Mouse (Mus musculus) kidney, postnatal 10 days (tissue): Measurements from ENCODE around the gene Lrtm1.

Source experiments
- DNase-seq: peaks from one replicate; pipeline ENCODE4 v3.0.0; 2021; ENCODE audit warnings: mixed read lengths

The Lrtm1 gene

DNA sequence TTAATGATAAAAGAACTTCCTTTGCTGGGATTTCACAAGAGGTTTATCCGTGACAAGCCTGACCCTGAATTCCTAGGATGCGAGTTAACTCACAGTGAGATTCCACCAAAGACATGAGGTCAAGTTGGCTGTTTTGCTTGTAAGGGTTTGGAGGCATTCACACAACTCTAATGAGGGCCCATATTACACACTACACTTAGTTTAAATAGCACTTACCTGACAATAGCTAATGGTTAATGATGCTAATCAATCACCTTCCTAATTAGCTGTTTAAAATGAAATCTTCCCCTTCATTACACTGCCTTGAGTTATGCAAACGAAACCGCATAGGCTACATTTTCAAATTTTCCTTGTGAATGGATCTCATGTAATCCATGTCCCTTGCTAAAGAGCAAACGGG is 20.2 kb downstream of the Lrtm1 start:
- DNase-seq: no peak

DNA sequence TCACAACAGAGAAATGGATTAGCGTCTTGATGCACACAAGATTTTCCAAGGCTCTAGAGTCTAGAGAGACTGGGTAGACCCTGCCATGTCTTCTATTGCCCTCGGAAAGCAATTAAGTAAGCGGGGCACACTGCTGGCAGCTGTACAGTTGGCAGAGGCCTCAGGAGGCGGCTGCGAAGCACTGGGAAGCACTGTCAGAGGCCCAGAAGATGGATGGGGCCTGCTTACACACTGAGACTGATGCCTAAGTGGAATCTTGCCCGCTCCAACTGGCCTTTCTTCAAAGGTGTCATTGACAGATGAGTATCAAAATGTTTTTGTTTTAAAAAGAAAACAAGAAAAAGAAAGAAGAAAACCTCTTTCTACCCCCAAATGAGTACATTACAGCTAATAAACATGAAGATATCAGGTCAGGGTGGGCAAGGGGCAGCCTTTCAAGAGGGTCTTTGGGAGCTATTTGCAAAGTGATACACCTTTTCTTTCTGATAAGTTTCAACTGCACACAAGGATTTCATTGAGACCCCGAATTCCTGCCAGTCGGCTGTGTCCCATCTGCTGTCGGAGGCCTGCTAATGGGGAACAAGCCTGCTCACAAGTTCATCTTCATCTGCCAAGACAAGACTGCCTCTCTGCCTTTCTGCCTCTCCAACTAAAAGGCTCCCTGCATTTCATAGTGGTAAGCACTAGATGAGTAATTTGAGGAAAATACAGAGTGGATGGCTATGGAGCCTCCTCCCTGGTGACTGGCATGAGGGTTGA is 22.8 kb downstream of the Lrtm1 start:
- DNase-seq: no peak

GRCm38 (mm10) chr14:29041498-29041897 is 23.5 kb downstream of the Lrtm1 start:
- DNase-seq: no peak

DNA sequence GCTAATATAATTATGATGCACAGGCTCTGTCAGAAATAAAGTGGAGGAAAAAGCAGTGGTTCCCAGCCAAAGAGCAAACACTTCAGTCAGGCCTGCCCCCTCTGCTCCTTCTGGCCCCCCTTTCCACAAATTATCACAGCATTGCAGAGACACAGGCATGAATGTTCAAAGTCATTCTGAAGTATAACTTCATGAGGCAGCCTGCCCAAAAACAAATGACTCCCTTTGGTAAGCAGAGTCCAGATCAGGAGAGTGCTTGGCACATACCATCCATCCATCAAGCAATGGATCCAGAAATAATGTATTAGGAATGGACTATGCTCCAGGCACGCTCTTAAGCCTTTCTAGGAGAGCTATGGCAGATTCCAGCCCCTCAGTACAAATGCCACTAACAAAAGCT is 24.3 kb downstream of the Lrtm1 start:
- DNase-seq: no peak

- DNase-seq: no peak
Measured at GRCm38 (mm10) chr14:29051951-29052835, 34.2 kb downstream of the Lrtm1 start.

DNA sequence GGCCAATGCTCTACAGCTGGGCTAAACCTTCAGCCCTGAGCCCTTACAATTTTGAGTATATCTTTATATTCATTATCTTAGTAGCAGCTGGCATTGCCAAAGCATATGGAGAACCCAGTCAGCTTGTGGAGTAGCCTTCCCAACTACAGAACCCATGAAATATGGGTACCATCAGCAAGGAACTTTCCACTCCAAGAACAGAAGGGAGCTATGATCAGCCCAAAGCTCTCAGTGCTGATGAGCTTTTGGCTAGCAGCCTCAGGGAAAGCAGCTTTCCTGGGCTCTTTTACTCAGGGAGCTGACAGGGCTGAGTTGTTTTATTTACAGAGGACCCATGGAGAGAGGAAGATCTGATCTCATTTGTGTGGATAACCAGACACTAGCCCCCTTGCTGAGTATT is 42.7 kb downstream of the Lrtm1 start:
- DNase-seq: no peak

DNA sequence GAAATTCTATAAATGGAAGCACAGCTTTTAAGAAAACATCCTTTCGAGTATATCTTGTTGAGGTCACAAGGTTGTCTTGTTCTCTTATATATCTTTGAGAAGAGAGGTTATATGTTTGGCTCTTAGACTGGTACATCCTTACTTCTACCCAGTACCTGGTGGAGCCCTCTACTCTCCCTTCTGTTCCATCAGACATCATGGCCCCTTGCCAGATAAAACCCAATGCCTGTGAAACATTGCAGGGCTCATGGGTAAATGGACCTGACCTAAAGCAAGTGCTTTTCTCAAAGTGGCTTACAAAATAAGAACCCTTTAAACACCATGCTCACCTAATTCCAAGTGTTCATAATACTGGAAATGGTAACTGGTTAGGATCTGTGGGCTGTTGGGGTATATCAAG is 43.5 kb downstream of the Lrtm1 start:
- no peak for DNase-seq

DNA sequence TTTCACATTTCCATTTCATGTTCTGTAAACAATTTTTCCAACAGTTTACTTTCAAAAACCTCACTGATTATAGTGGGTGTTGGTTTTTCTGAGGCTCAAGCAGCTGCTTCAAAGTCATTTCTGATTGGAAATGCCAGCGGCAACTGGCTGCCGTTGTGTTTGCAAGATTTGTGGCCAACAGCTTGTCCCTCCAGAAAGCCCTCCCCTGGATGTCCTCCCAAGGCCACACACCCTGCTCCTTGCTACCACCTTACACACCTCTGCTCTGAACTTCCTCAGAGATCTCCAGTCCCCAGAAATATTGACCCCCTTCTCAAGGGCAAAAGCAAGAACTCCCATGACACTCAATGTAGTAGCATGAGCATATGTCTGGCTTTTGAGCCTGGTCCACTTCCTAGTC is 44.7 kb downstream of the Lrtm1 start:
- DNase-seq: no peak

DNA sequence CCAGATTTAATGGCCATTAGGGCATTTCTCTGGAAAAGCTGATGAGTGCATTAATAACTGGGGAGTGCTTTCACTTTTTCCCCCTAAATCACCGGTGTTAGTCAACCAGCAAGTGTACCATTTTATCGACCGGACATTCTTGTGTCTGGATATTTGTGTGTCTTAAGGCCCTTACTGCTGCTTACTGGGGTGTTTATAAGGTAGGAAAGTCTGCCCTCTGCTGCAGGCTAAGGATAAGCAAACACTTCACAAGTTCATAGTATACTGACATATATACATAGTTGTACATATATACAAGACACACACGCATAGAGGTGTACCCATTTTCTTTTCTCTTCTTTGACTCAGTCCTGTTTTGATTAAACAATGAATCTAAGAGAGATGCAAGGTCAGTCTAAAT is 55.7 kb downstream of the Lrtm1 start:
- DNase-seq: no peak

GRCm38 (mm10) chr14:29077418-29077817 is 59.4 kb downstream of the Lrtm1 start:
- peak; percentile 18 for DNase-seq

GRCm38 (mm10) chr14:29080228-29080627 is 62.2 kb downstream of the Lrtm1 start:
- no peak for DNase-seq

GRCm38 (mm10) chr14:29080630-29081029 is 62.6 kb downstream of the Lrtm1 start:
- peak; percentile 27 for DNase-seq

GRCm38 (mm10) chr14:29082171-29082570 is 64.2 kb downstream of the Lrtm1 start:
- no peak for DNase-seq
